Mouse (Mus musculus) small intestine, adult 2 months (tissue): ENCODE measurements around the gene Palm2.

Source experiments
- CTCF ChIP-seq: fragments of 200-500 bp; IDR thresholded peaks from 2 replicates; pipeline ENCODE4 v1.5.1; 2012; ENCODE audit warnings: low read depth, mild to moderate bottlenecking, control low read depth, inconsistent platforms, low read length, moderate library complexity, mixed read lengths; ENCODE audit not compliant: insufficient replicate concordance, insufficient read length; ENCODE audit errors: extremely low read depth
- POLR2A ChIP-seq: fragments of 200-500 bp; IDR thresholded peaks from 2 replicates; pipeline ENCODE4 v1.6.1; 2012; ENCODE audit warnings: low read depth, mild to moderate bottlenecking, control low read depth, inconsistent platforms, low read length, moderate library complexity

GRCm38 (mm10) chr4:57704575-57704974, 270.5 kb downstream of the Palm2 start:
- TF ChIP-seq POLR2A (no peak), CTCF (no peak)
